Mouse (Mus musculus) megakaryocyte, embryonic 14.5 days (primary cell): ENCODE data around the gene Gucd1.

Source experiments
- FLI1 ChIP-seq: IDR thresholded peaks from 2 replicates; pipeline ENCODE4 v1.6.1; 2012; ENCODE audit warnings: low read length, inconsistent platforms, mixed read lengths
- GATA1 ChIP-seq: IDR thresholded peaks from 3 replicates; pipeline ENCODE4 v1.6.1; 2012; ENCODE audit warnings: mixed read lengths, low read length, inconsistent platforms, borderline replicate concordance

- TF ChIP-seq GATA1: no peak
- TF ChIP-seq FLI1: no peak
Observed at GRCm38 (mm10) chr10:75552106-75552505, 34.3 kb upstream of the Gucd1 start.
